Mouse (Mus musculus) myocyte (in vitro differentiated cells): Measurements from ENCODE around the gene Msrb3.

Experiments used
- POLR2A ChIP-seq: IDR thresholded peaks from one replicate; pipeline ENCODE4 v1.6.1; 2011; ENCODE audit warnings: low read depth, mild to moderate bottlenecking, control low read depth, moderate library complexity; ENCODE audit not compliant: insufficient read length
- POLR2AphosphoS2 ChIP-seq: IDR thresholded peaks from one replicate; pipeline ENCODE4 v1.6.1; 2011; ENCODE audit warnings: low read depth, control low read depth; ENCODE audit not compliant: insufficient read length
- SRF ChIP-seq: IDR thresholded peaks from one replicate; pipeline ENCODE4 v1.6.1; 2011; ENCODE audit warnings: low read depth; ENCODE audit not compliant: control insufficient read depth, insufficient read length

DNA sequence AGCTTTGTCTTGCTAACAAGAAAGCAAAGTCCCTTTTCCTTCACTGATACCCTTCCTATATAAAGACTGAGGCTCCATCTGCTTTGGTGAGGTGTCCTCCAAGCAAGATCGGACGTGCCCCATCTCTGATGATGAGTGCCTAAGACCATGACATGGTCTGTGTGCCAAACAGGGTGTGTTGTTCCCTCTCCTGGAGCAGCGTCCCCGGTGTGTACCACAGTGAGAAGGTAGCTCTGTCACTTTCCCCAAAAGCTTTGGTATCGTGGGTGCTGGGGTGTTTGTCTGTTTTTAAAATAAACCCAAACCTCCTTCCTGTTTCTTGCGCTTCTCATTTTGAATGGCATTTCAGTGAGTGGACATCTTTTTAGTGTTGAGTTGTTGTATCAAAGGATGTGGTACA, 139.0 kb downstream of the Msrb3 start:
- TF ChIP-seq POLR2AphosphoS2 (no peak), POLR2A (no peak), SRF (no peak)
